Mouse (Mus musculus): Measurements from ENCODE around the gene Myo1d. TPM values are rescaled to one million over a fixed set of nuclear protein-coding genes. Genes with fewer than 3 reads are reported as not detected.

Myo1d gene
- total RNA-seq, 4 experiments from 2014 or later, result 62.6 to 107 (median 87.1) TPM

DNA sequence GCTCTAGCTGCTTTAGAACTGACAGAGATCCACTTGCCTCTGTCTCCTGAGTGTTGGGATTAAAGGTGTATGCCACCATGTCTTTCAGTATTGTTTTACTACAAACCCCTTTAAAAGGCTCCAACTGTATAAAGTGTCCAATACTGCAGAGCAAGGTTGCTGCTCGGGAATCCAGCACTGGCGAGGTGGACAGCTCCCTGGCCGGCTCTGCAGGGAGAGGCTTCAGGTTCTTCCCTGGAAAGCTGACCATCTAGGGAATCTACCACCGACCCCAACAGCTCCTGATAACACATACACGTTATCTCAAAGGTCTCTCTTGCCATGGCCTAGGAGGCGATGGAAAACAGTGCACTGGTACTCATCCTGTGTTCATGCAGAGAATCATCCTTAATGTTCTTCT, 166.3 kb downstream of the Myo1d start:
- no peak for DNase-seq

DNA sequence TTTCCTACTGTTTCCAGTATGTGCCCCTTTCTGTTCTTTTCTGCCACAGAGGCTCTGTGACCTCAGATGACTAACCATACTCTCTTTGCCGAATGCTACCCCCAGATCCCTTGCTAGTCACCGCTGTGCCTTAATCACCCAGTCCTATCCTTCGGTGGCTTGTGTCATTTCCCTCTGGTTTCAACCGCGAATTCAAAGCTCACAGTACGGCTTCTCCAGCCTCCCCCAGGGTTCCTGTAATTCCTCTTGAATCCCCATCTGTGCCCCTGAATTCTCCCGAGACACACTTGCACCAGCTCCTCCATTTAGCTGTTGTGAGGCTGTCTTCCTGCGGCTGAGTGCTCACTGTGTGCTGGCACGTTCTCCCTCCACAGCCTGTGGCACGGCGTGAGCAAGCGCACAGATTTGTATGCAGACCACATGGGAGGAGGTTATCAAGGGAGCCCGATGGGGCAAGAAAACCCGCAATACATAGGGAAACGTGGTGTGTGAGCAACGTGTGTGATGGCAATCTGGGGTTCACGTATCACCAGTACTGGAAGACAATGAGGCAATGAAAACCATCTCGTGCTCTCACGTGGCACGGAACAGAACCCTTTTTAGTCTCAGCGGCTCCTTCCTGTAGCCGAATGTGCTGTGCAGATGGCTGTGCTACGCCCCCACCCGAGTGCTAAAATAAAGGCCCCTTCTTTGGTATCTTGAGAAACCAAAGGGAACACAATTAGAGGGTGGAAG, 177.0 kb downstream of the Myo1d start:
- DNase-seq, result no peak

DNA sequence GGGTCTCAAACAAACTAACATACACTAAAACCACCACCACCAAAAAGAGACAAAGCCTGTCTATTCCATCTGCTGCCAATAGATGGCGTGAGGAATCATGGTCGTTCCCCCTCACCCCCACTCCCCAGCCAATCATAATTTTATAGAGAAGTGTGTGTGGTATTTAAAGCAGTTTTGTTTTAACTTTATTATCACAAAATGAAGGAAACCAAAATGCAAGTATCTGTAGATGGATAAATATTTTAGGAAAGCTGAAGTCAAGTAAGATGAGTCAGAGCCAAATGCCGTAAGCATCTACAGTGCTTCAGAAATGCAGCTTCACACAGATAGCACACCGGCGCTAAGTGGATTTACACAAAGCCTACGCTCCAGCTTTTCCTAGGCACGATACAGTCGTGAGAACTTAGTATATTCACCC, 177.8 kb downstream of the Myo1d start:
- no peak for DNase-seq

GRCm38 (mm10) chr11:80601040-80601864, 178.6 kb downstream of the Myo1d start:
- DNase-seq, result peak; percentile 7

DNA sequence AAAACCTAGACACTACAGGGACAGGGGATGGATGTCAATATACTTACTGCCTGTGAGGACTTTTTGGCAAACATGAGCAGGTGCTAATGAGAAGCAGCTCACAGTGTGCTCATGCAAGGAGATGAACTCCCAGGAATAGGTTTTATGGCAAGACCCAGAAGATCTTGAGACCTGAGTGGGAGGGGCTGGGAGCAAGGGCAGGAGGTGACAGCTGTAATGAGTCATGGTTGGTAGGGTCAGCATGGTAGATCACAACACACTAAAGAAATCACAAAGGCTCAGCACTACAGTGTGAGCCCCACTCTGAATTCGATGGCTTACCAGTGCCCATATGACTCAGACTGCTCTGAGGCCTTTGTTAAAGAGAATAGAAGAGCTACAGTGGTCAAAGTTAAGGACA, 184.3 kb downstream of the Myo1d start:
- no peak for DNase-seq

DNA sequence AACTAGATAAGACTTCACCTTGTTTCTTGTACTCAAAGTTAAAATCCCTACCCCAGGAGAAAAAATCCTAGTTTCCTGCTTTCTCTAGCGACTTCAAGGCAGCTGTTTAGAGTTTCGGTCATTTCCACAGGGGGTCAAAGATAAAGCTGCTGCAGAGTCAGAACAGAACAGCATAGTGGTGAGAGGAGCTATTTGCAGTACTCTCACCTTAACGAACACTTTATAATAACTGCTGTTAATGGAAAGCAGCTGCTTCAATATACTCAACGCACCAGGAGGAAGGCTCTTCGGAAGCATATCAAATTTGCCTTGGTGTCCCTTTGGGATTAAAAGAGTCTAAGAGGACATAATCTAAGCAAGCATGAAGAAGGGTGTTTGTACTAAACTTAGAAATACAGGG, 190.4 kb downstream of the Myo1d start:
- DNase-seq, result no peak

DNA sequence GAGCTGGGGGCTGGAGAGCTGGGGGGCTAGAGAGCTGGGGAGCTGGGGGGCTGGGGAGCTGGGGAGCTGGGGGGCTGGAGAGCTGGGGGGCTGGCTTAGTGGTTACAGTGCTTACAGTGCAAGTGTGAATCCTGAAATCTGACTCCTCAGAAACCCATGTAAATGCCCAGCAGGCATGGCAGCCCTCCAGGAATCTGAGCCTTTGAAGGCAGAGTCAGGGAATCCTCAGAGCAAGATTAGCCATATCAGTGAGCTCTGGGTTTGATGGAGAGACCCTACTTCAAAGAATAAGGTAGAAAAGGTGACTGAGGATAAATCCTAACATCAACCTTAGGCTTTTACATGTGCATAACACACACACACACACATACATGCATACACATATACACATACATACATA, 194.1 kb downstream of the Myo1d start:
- DNase-seq, result no peak

GRCm38 (mm10) chr11:80585211-80585610, 194.6 kb downstream of the Myo1d start:
- no peak for DNase-seq

DNA sequence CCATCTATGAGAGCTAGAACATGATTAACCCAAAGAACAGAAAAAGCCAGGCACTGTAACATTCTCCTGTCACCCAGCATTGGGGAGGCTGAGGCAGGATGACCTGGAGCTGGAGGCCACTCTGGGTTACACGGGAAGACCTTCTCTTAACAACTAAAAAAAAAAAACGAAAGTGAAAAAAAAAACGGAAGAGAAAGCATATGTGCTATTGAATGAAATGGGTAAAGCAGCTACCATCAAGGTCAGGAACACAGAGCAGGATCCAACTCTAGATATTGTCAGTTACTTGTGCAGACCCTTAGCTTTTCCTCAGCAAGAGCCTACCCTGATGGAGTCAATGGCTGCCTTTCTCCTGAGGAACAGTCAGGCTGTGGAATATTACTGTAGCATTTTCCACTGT, 199.3 kb downstream of the Myo1d start:
- DNase-seq, result no peak

DNA sequence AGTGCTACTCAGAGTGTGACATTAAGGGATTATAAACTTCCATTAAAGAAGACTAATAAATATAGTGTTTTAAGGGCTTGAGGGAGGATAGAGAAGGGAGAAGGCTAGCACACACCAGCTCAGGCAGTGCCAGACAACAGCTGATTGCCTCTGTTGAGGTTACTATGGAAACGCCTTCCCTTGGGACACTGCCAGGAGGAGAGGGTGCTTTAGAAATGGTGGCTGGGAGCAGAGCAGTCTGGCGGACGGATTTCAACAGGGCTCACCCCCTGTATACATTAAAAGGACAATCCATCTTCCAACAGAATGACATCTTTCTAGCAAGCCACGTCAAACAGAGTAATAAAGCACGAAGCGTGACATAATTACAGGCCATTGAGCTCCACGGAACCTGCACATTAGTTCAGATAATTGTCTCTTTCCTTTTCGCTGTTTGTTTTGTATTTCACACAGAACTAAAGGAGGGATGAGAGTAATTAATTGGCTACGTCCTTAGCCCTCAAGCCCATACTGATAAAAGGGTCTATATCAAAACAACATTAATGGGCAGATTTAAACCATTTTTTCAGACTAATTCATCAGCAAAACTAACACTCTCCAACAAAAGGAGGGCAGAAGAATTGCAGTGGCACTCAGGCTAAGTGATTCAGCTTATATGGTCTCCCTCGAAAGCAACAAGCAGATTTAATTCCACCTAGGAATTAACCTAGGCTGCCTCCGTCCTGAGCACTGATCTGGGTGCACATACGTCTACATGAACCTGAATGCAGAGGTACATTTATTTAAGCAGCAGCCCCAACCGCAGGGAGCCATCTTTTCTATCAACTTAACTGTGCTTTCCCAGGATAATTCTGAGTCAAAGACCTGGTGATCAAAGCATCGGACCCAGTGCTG, 201.8 kb downstream of the Myo1d start:
- DNase-seq, result peak; percentile 64

DNA sequence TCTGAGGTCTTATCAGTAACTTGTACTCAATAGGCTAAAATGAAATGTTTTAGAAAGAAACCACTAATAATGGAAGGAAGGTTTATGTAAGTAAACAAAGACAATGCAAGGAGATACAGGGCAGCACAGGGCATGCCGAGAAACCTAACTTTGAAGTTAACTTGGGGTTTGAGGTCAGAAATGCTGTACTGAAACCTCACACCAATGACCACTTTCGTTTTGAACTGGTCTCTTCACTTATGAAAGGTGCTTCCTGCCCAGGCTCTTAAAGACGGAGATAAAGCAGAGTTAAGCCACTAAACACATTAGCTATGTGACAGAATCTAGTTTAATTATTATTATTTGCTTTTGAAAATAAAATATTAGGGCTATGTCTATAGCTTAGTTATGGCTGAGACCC, 204.0 kb downstream of the Myo1d start:
- DNase-seq, result no peak

GRCm38 (mm10) chr11:80566286-80566685, 213.5 kb downstream of the Myo1d start:
- no peak for DNase-seq

DNA sequence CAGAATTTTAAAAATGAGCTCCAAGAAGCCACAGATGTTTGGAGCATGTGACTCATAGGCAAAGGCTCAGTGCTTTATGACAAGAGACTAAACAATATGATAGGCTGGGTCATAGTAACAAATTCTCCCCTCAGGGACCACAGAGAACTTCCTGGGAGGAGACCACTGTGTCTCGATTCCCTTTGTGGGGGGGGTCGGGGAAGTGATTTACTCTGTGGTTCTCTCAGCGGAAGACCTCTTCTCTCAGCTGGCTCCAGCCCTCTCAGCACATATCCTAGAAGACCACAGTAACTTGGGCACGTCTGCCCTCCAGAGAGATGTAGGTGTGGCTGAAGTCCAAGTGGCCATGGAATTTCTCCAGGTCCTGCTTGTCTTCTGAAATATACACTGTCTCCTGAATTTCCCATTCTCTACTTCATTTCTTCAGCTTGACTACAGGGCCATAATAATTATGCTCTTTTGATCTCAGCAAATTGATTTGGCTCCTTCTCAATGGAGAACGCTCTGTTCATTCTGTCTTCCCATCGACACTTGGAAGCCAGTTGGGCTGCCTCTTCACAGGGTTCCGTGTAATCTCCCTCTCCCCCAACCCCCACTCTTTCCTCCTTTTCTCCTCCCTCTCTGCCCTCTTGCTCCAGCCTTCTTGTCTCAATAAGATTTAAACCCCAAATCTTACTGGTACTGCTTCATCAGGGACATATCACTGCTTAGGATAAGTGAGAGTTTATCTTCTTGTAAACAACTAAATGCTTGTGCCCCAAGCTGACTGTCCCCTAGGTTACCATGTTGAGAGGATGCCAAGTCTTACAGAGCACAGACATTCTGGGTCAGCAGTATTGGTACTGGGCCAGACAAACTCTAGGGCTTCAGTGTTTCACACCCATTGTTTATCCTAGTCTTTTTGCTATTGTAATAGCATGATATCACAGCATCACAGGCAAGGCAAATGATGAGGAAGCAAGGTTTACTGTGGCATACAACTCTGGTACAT, 214.6 kb downstream of the Myo1d start:
- peak; percentile 6 for DNase-seq

DNA sequence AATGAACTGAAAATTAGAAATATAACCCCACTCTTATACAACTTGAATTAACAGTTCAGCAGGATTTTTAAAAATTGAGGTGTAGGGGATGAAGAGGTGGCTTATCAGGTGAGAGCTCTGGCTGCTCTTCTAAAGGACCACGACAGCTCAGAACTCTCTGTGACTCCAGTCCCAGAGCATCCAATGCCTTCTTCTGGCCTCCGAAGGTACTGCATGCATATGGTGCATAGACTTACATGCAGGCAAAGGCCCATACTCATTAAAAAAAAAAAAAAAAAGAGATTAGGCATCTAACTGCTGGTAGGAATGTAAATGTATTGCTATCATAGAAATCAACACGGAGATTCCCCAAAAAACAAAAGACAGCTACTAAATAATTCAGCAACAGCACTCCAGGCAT, 217.3 kb downstream of the Myo1d start:
- no peak for DNase-seq

DNA sequence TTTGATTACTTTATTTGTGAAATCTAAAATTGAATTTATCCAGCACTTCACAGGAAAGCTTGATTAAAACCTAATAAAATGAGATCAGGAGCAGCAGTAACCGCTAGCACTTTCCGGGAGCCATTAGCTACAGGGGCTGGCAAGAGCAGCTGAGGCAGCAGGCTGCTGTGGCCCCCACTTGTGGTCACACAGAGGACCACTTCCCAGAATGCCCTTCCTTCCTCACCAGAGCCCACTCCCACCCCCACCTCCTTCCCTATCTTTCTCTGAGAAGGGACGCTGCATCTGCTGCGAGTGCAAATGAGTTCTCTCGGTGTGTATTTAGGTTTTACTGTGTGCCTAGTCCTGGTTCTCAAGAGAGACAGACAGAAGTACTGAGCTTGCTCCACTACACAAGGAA, 219.1 kb downstream of the Myo1d start:
- DNase-seq, result no peak

DNA sequence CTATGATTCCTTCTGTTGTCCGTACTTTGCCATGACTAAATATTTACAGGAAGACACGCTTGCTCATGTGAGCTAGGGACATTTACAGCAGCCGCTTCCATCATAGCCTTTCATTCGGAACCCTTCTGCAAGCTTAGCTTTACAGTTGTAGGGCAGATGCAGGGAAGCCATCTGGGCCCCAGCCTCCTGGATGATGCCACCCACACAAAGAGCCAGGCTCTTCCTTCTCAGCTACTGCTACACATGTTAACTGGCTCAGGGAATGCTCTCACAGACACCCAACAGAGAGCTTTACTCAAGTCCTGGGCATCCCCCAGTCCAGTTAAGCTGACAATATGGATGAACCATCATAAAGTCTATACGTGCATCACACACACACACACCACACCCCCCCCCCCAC, 224.4 kb downstream of the Myo1d start:
- no peak for DNase-seq

DNA sequence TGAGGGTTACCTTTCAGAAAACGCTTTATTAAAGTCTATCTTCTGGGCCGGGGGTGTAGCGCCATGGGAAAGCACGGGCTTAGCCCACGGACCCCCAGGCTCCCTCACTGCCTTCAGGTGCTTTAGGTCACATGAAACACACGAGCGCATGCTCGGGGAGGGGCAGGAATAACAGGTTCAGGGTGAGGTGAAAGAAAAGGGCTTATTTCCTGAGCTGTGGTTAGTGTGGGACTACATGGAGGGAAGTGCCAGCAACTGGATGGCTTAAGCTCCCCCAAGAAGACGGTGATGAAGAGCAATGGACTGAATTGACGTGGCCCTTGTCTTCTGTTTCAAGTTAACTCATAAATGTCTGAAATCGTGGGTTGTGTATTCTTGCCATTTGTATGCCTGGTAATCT, 226.8 kb downstream of the Myo1d start:
- no peak for DNase-seq

- no peak for DNase-seq
These were observed 228.2 kb downstream of the Myo1d start for GRCm38 (mm10) chr11:80551634-80552033.

DNA sequence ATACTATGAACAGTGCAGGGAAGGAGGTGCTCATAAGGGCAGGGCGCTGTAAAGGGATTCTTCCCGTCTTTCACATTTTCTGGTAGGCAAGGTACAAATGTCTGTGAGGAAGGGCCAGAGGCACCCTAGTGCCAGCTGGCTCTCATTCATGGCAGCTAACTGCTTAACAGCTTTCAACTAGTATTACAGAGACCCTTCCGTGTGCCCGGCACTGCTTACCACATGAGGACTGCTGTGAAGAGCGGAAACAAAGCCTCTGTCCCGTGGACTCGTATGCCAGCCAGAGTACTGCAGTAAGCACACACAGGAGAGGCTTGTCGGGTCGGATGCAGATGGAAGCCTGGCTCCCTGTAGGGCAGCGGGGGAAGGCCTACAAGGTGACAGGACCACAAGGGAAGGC, 229.6 kb downstream of the Myo1d start:
- DNase-seq, result no peak

DNA sequence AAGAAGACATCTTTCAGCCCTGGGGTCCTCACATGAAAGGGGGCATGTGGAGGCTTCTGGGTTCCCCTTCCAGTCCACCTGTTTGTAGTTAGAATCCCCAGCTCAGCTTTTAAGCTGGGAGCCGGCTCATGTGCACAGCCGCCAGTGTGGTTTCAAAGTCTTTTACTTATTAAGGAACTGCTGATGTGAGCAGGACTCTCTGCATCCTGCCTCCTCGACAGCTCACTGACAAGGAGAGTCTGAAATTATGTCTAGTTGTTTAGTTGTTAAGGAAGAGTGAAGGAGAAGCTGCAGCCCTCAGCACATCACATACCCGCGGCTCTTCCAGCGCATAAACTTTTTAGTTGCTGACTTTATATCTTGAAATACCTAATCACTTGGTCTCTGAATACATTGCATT, 230.0 kb downstream of the Myo1d start:
- no peak for DNase-seq

DNA sequence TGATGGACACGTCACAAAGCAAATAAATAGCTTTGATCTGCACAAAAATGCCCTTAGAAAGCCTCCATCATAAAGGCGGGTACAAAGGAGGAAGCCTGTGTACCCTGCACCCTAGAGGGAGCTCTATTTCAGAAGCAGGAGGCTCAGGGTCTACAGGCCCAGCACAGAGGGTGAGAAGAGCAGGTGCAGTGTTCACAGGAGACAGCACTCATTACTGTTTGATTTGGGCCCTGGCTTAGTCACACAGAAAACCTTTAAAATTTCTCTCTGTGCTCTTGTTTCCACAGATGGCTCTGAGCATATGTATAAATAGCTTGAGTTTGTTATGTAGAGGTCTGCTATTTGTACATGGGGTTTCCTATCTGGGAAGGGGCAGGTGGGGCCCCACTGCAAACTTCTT, 233.6 kb downstream of the Myo1d start:
- no peak for DNase-seq

DNA sequence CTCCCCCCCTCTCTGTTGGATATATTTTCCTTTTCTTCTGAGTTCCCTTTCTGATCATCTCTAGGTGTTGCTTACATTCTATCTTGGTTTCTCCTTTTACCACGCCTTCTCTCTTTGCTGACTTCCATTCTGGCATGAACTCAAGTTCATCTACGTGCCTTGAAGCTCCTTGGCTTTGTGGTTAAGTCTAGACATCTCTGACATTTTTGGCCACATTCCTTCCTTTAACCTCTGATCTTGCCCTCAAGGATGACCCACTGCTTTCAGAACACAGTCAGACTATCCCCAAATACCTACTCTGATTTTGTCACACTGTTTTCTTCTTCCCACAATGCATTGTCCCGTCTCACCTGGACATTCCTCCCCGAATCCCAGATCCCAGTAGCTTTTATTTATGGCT, 240.8 kb downstream of the Myo1d start:
- DNase-seq, result no peak

Data from adrenal gland, adult 8-10 months (tissue).